ENCODE assay signal across 8 mouse cellular contexts in genomic region chr16:56478575-56479191, GRCm38 (mm10). TPM values are rescaled to one million over a fixed set of nuclear protein-coding genes. Genes with fewer than 3 reads are reported as not detected.
DNase-seq lines count a peak whose midpoint lies in the region; ATAC-seq and TF ChIP-seq lines count a peak whose summit lies in the region.

No protein-coding gene starts in this region.

- no peaks in the 10 kb centered on the region for H3K9me3 ChIP-seq in heart, postnatal 0 days (replicated peaks; ENCODE audit: control insufficient read depth, low read length)
- H3K9me3 ChIP-seq in lung, postnatal 0 days (ENCODE audit: low read length) = no peaks in the 10 kb centered on the region

- no peak overlapping the region for H3K9ac ChIP-seq in heart, postnatal 0 days (replicated peaks; ENCODE audit: low read depth, low read length)
- H3K9ac ChIP-seq in lung, postnatal 0 days (replicated peaks; ENCODE audit: low read depth) = no peak overlapping the region; the same call in 1 of the 2 replicates

- H3K4me3 ChIP-seq in heart, postnatal 0 days (ENCODE audit: low read depth, low read length) = peak overlapping the region; percentile 41
- peak overlapping the region; percentile 39 for H3K4me3 ChIP-seq in lung, postnatal 0 days (ENCODE audit: low read depth, low read length)

- 40% methylated on average over 12 of the region's 12 CpGs for WGBS in heart, postnatal 0 days
- WGBS in lung, postnatal 0 days = 16% methylated on average over 12 of the region's 12 CpGs

- no peaks in the 10 kb centered on the region for H3K27me3 ChIP-seq in heart, postnatal 0 days (ENCODE audit: control insufficient read depth, insufficient read depth, low read length)
- H3K27me3 ChIP-seq in lung, postnatal 0 days (replicated peaks; ENCODE audit: insufficient read depth, low read length) = no peaks in the 10 kb centered on the region

- DNase-seq in heart, adult 18-20 months = peak; percentile 20 to 42
- DNase-seq in heart, adult 11 months = no peak
- peak; percentile 11 for DNase-seq in adrenal gland, postnatal 25 days
- peak; percentile 9 for DNase-seq in heart, postnatal 0 days (ENCODE audit: low spot score)
- DNase-seq in lung, postnatal 0 days (ENCODE audit: low spot score) = peak; percentile 48
- DNase-seq in retina, embryonic 14.5 days (ENCODE audit: low spot score) = no peak
- DNase-seq in spleen, postnatal 10 days (ENCODE audit: low spot score in 2 of 2) = no peak

- H3K27ac ChIP-seq in heart, postnatal 0 days (ENCODE audit: low read depth) = no peak overlapping the region
- 0 out of 2 replicates have a peak overlapping the region, but pooled peaks have one; percentile 22 for H3K27ac ChIP-seq in lung, postnatal 0 days (ENCODE audit: low read length)

- TF ChIP-seq EP300 in heart, postnatal 0 days (IDR thresholded peaks at IDR 0.05; ENCODE audit: low read depth) = no peak
- no peak for TF ChIP-seq EP300 in lung, postnatal 0 days (IDR thresholded peaks at IDR 0.05)

- no peak for TF ChIP-seq CTCF in heart, postnatal 0 days (IDR thresholded peaks at IDR 0.05; ENCODE audit: low read depth)
- TF ChIP-seq CTCF in lung, postnatal 0 days (IDR thresholded peaks at IDR 0.05) = no peak

- H3K36me3 ChIP-seq in heart, postnatal 0 days (replicated peaks; ENCODE audit: control insufficient read depth, insufficient read depth, low read length) = no peaks in the 10 kb centered on the region
- H3K36me3 ChIP-seq in lung, postnatal 0 days (ENCODE audit: insufficient read depth, low read length) = no peaks in the 10 kb centered on the region

- H3K4me2 ChIP-seq in heart, postnatal 0 days (ENCODE audit: low read depth, low read length) = peak overlapping the region; percentile 53
- H3K4me2 ChIP-seq in lung, postnatal 0 days (replicated peaks; ENCODE audit: low read depth, low read length) = peak overlapping the region; percentile 48

- no peaks in the 10 kb centered on the region for H3K4me1 ChIP-seq in heart, postnatal 0 days (ENCODE audit: control insufficient read depth, insufficient read depth)
- H3K4me1 ChIP-seq in lung, postnatal 0 days (ENCODE audit: insufficient read depth, low read depth, low read length) = no peaks in the 10 kb centered on the region

- no peak for ATAC-seq in heart, postnatal 0 days (ENCODE audit: insufficient read depth, low read depth)
- ATAC-seq in lung, postnatal 0 days = peak; percentile 26; the same call in 1 of the 2 replicates
- no peak for ATAC-seq in megakaryocyte progenitor cell, adult 5-6 weeks (replicated peaks; ENCODE audit: poor library complexity)

RNA-seq across cellular contexts. Expression of gene Abi3bp, which starts 1.0 kb away (rescaled TPM):
- total RNA-seq in heart, adult 18-20 months (2021) = 1 to 10 TPM; 5.0 to 7.4 TPM
- 4.2 and 5.5 TPM in 2 replicates for total RNA-seq in adrenal gland, postnatal 25 days (2021)
- 2.8 and 4.2 TPM in 2 replicates for total RNA-seq in heart, postnatal 0 days (2014; rRNA removed; ENCODE audit: low replicate concordance)
- polyA plus RNA-seq in heart, postnatal 0 days (2015; fragmentation: Nextera tagmentation; extraction: Ambion mirVana) = 2.2 and 3.0 TPM in 2 replicates
- 8.4 and 11.4 TPM in 2 replicates for polyA plus RNA-seq in lung, postnatal 0 days (2015; fragmentation: Nextera tagmentation; extraction: Ambion mirVana)
- total RNA-seq in megakaryocyte progenitor cell, adult 5-6 weeks (2015) = not detected in 2 replicates
- total RNA-seq in megakaryocyte progenitor cell, adult 5-6 weeks (2017) = not detected in 2 replicates

Comparison
In these comparisons a context has a peak if more than half of its experiments do, and no peak if none do; other contexts are left out.
1. DNase-seq: peak in heart, adult 18-20 months (2 of 2), adrenal gland, postnatal 25 days (single experiment), heart, postnatal 0 days (single experiment) and lung, postnatal 0 days (single experiment); none in heart, adult 11 months (single experiment), retina, embryonic 14.5 days (single experiment) and spleen, postnatal 10 days (0 of 2).